Mouse (Mus musculus): ENCODE measurements around the gene 1700029P11Rik. TPM values are rescaled to one million over a fixed set of nuclear protein-coding genes. Genes with fewer than 3 reads are reported as not detected.

1700029P11Rik gene
- polyA plus RNA-seq, 1 experiment from 2014 or later = not detected

DNA sequence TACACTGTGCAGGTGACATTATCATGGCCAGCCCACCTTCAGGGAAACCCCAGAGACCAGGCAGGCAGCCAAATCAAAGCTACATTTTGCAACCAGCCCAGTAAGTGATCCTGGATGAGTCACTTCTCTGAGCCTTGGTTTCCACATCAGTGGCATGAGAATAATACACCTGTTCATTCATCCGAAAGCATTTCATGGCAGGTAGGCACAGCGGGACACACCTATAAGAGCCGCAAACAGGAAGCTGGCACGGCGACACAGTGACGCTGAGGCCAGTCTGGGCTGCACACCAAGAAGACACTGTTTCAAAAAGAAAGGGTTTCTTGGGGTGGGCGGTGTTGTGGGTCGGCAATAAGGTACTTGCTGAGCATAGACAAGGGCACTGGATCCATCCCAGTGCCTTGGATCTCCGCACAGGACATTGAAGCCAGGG, 26.2 kb upstream of the 1700029P11Rik start:
- WGBS = 83% methylated on average over 9 of the region's 9 CpGs
- no peaks in the 10 kb centered on the region for H3K4me1 ChIP-seq (replicated peaks; ENCODE audit: control insufficient read depth, insufficient read depth)
- no peaks in the 10 kb centered on the region for H3K9me3 ChIP-seq (ENCODE audit: control insufficient read depth, low read length)
- H3K36me3 ChIP-seq (ENCODE audit: control insufficient read depth, insufficient read depth, low read length) = peaks cover 5% of the 10 kb centered on the region
- H3K4me2 ChIP-seq (replicated peaks; ENCODE audit: low read depth) = no peak overlapping the region
- H3K27ac ChIP-seq (replicated peaks) = no peak overlapping the region
- no peak overlapping the region for H3K9ac ChIP-seq (ENCODE audit: low read length)
- no peak overlapping the region for H3K4me3 ChIP-seq (ENCODE audit: low read depth, low read length)
- TF ChIP-seq EP300 (optimal IDR thresholded peaks at IDR 0.05) (no peak), CTCF (IDR thresholded peaks at IDR 0.05; ENCODE audit: low read depth) (no peak)
- ATAC-seq (ENCODE audit: low FRiP score, low TSS enrichment) = peak; percentile 10; the same call in 1 of the 2 replicates
- no peaks in the 10 kb centered on the region for H3K27me3 ChIP-seq (ENCODE audit: control insufficient read depth, insufficient read depth, low read length)
- no peak for DNase-seq (ENCODE audit: low spot score)

DNA sequence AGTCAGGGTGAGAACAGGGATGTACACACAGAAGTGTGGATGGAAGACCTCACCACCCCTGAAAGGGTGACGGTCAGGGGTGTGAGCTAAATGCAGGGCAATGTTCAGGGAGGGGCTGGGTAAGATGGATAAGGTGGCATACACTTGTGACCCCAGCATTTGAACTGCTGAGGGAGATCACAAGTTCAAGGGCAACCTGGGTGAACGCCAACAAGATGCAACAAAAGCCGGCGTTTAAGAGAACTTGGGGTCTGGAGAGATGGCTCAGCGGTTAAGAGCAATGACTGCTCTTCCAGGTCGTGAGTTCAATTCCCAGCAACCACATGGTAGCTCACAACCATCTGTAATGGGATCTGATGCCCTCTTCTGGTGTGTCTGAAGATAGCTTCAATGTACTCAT, 25.6 kb upstream of the 1700029P11Rik start:
- ATAC-seq (ENCODE audit: low FRiP score, low TSS enrichment) = no peak
- H3K27ac ChIP-seq (replicated peaks) = no peak overlapping the region
- no peak overlapping the region for H3K4me3 ChIP-seq (ENCODE audit: low read depth, low read length)
- no peak overlapping the region for H3K4me2 ChIP-seq (replicated peaks; ENCODE audit: low read depth)
- DNase-seq (ENCODE audit: low spot score) = no peak
- TF ChIP-seq CTCF (IDR thresholded peaks at IDR 0.05; ENCODE audit: low read depth) (no peak), EP300 (optimal IDR thresholded peaks at IDR 0.05) (no peak)
- no peaks in the 10 kb centered on the region for H3K9me3 ChIP-seq (ENCODE audit: control insufficient read depth, low read length)
- H3K9ac ChIP-seq (ENCODE audit: low read length) = no peak overlapping the region
- 86% methylated on average over 6 of the region's 6 CpGs for WGBS
- H3K4me1 ChIP-seq (replicated peaks; ENCODE audit: control insufficient read depth, insufficient read depth) = no peaks in the 10 kb centered on the region
- no peaks in the 10 kb centered on the region for H3K27me3 ChIP-seq (ENCODE audit: control insufficient read depth, insufficient read depth, low read length)
- H3K36me3 ChIP-seq (ENCODE audit: control insufficient read depth, insufficient read depth, low read length) = peaks cover 5% of the 10 kb centered on the region

DNA sequence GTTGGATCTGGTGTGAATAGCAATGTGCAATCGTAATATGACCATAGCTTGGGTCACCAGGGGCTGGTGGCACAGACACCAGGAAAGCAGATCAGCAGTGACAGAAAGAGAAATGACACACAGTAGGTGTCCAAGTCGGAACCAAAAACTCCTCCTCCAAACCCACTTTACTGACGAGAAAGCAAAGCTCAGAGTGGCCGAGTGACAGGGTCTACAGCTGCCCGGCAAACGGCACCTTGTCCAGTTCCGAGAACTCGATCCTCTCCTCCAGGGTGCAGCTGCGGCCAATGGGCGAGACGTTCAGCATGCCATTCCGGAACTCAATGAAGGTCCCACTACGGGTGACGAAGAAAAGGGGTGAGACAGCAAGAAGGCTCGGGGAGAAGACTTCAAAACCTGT, 24.9 kb upstream of the 1700029P11Rik start:
- DNase-seq (ENCODE audit: low spot score) = no peak
- WGBS = 93% methylated on average over 15 of the region's 15 CpGs
- no peak for TF ChIP-seq EP300 (optimal IDR thresholded peaks at IDR 0.05)
- TF ChIP-seq CTCF (IDR thresholded peaks at IDR 0.05; ENCODE audit: low read depth) = no peak

DNA sequence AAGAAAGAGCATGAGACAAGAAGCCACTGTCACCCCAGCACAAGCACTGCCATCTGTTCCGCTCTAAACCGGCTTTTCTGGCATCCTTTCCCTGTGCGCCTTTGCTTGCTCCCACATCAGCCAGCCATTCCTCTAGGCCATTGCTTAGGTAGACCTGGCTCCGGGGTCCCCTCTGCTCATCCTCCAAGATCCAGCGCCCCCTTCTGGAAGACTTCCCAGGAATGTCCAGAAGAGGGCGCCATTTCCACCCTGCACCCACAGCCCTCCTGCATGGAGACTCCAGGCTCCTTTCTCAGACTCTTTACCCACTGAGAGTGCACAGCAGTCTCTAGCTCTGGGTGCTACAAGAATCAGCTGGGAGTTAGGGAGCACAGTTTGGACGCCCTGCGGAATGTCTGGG, 23.9 kb upstream of the 1700029P11Rik start:
- TF ChIP-seq EP300 (optimal IDR thresholded peaks at IDR 0.05) = no peak
- TF ChIP-seq CTCF (IDR thresholded peaks at IDR 0.05; ENCODE audit: low read depth) = peak; percentile 93
- WGBS = 60% methylated on average over 8 of the region's 8 CpGs
- no peak overlapping the region for H3K4me2 ChIP-seq (replicated peaks; ENCODE audit: low read depth)
- H3K9me3 ChIP-seq (ENCODE audit: control insufficient read depth, low read length) = no peaks in the 10 kb centered on the region
- ATAC-seq (ENCODE audit: low FRiP score, low TSS enrichment) (no peak), DNase-seq (ENCODE audit: low spot score) (peak; percentile 64)
- no peak overlapping the region for H3K9ac ChIP-seq (ENCODE audit: low read length)
- H3K27ac ChIP-seq (replicated peaks) = no peak overlapping the region
- H3K4me3 ChIP-seq (ENCODE audit: low read depth, low read length) = no peak overlapping the region
- no peaks in the 10 kb centered on the region for H3K27me3 ChIP-seq (ENCODE audit: control insufficient read depth, insufficient read depth, low read length)
- no peaks in the 10 kb centered on the region for H3K4me1 ChIP-seq (replicated peaks; ENCODE audit: control insufficient read depth, insufficient read depth)
- H3K36me3 ChIP-seq (ENCODE audit: control insufficient read depth, insufficient read depth, low read length) = peaks cover 5% of the 10 kb centered on the region

More for the DNA sequence above, 24.9 kb upstream of the 1700029P11Rik start:
- ATAC-seq (ENCODE audit: low FRiP score, low TSS enrichment) = no peak
- no peaks in the 10 kb centered on the region for H3K4me1 ChIP-seq (replicated peaks; ENCODE audit: control insufficient read depth, insufficient read depth)
- no peaks in the 10 kb centered on the region for H3K27me3 ChIP-seq (ENCODE audit: control insufficient read depth, insufficient read depth, low read length)
- peaks cover 5% of the 10 kb centered on the region for H3K36me3 ChIP-seq (ENCODE audit: control insufficient read depth, insufficient read depth, low read length)
- no peak overlapping the region for H3K4me2 ChIP-seq (replicated peaks; ENCODE audit: low read depth)
- H3K9ac ChIP-seq (ENCODE audit: low read length) = no peak overlapping the region
- H3K4me3 ChIP-seq (ENCODE audit: low read depth, low read length) = no peak overlapping the region
- H3K9me3 ChIP-seq (ENCODE audit: control insufficient read depth, low read length) = no peaks in the 10 kb centered on the region
- no peak overlapping the region for H3K27ac ChIP-seq (replicated peaks)

DNA sequence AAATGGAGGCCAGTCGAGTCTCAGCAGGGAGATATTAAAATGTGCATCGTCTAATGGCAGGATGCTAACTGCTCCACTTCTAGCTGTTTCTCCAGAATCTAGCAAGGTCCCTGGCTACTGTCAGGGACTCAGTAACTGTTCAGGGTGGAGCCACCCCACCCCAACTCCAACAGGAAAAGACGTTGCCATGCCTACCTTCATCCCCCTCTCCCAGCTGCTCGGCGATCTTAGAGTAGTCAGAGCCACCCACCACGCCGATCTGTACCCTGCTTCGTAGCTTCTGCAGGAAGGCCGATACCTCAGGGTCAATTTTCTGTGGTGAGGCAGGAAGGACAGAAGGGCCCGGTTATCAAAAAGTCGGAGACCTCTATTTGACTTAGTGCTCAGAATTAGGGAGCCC, 22.7 kb upstream of the 1700029P11Rik start:
- Histone ChIP-seq H3K4me2 (replicated peaks; ENCODE audit: low read depth) (no peak overlapping the region), H3K4me1 (replicated peaks; ENCODE audit: control insufficient read depth, insufficient read depth) (no peaks in the 10 kb centered on the region), H3K9me3 (ENCODE audit: control insufficient read depth, low read length) (no peaks in the 10 kb centered on the region), H3K4me3 (ENCODE audit: low read depth, low read length) (no peak overlapping the region), H3K36me3 (ENCODE audit: control insufficient read depth, insufficient read depth, low read length) (peaks cover 5% of the 10 kb centered on the region), H3K9ac (ENCODE audit: low read length) (no peak overlapping the region), H3K27me3 (ENCODE audit: control insufficient read depth, insufficient read depth, low read length) (no peaks in the 10 kb centered on the region), H3K27ac (replicated peaks) (no peak overlapping the region)
- DNase-seq (ENCODE audit: low spot score) (no peak), ATAC-seq (ENCODE audit: low FRiP score, low TSS enrichment) (no peak)
- 80% methylated on average over 11 of the region's 11 CpGs for whole genome bisulfite sequencing
- TF ChIP-seq CTCF (IDR thresholded peaks at IDR 0.05; ENCODE audit: low read depth) (no peak), EP300 (optimal IDR thresholded peaks at IDR 0.05) (no peak)

DNA sequence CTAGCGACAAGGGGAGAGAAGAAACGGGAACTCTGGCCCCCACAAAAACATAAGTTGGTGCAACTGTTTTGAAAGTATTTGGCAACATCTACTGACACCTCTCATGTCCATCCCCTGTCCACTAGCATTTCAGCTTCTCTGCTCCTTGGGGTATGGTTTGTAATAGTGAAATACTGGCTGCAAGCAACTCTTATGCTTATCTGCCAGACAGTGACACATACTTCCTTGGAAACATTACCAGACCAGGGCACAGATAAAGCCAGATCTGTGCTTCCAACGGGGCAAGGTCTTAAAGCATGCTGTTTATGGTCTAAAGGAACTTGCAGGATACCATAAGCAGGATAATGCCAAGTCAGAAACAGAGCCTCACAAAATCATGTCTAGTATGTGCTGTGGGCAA, 21.4 kb upstream of the 1700029P11Rik start:
- Histone ChIP-seq H3K9me3 (ENCODE audit: control insufficient read depth, low read length) (no peaks in the 10 kb centered on the region), H3K27me3 (ENCODE audit: control insufficient read depth, insufficient read depth, low read length) (no peaks in the 10 kb centered on the region), H3K4me2 (replicated peaks; ENCODE audit: low read depth) (no peak overlapping the region), H3K4me1 (replicated peaks; ENCODE audit: control insufficient read depth, insufficient read depth) (no peaks in the 10 kb centered on the region), H3K9ac (ENCODE audit: low read length) (no peak overlapping the region), H3K4me3 (ENCODE audit: low read depth, low read length) (no peak overlapping the region), H3K27ac (replicated peaks) (no peak overlapping the region), H3K36me3 (ENCODE audit: control insufficient read depth, insufficient read depth, low read length) (peaks cover 5% of the 10 kb centered on the region)
- TF ChIP-seq EP300 (optimal IDR thresholded peaks at IDR 0.05) (no peak), CTCF (IDR thresholded peaks at IDR 0.05; ENCODE audit: low read depth) (no peak)
- WGBS = 73% methylated on average over 3 of the region's 3 CpGs
- DNase-seq (ENCODE audit: low spot score) (no peak), ATAC-seq (ENCODE audit: low FRiP score, low TSS enrichment) (no peak)

Data from stomach, postnatal 0 days (tissue).